Mouse (Mus musculus) heart, postnatal 36 days (tissue): ENCODE data around the gene Cacna1i. TPM values are rescaled to one million over a fixed set of nuclear protein-coding genes. Genes with fewer than 3 reads are reported as not detected.

Source experiments
- total RNA-seq, 2 experiments: library from RNA; stranded (reverse); gene quantifications; 2 replicates each; pipeline ENCODE4 v1.2.3; 2021

The Cacna1i gene
- total RNA-seq, 2 experiments from 2014 or later, result 0.03 TPM; not detected in 1

Other genes starting within 250 kb of the Cacna1i start
- 10 to 100 TPM; 81.8 to 90.5 TPM for gene Syngr1, start 195.9 kb upstream of the Cacna1i start, total RNA-seq
- 100 to 1,000 TPM; 163 to 164 TPM for gene Rpl3, start 195.4 kb upstream of the Cacna1i start, total RNA-seq
- gene Tab1, start 154.1 kb upstream of the Cacna1i start, total RNA-seq, result 10 to 100 TPM; 23.4 to 23.8 TPM
- gene Mgat3, start 113.5 kb upstream of the Cacna1i start, total RNA-seq, result 1 to 10 TPM; 1.3 to 1.7 TPM
- 10 to 100 TPM; 31.5 to 32.8 TPM for gene Mief1, start 53.2 kb upstream of the Cacna1i start, total RNA-seq
- gene AC140267.1, start 51.4 kb upstream of the Cacna1i start, total RNA-seq, result 10 to 100 TPM; 10.7 to 20.5 TPM
- gene Atf4, start 32.1 kb upstream of the Cacna1i start, total RNA-seq, result 10 to 100 TPM; 65.2 to 75.8 TPM
- gene Rps19bp1, start 22.9 kb upstream of the Cacna1i start, total RNA-seq, result 10 to 100 TPM; 11.5 to 15.8 TPM